Mouse (Mus musculus) cortical plate, adult 2 months (tissue): ENCODE measurements around the gene Sdc4.

Experiments
- CTCF ChIP-seq: fragments of 200-500 bp; IDR thresholded peaks from 2 replicates; pipeline ENCODE4 v1.5.1; 2011; ENCODE audit warnings: mild to moderate bottlenecking, control low read depth, low read length; ENCODE audit not compliant: insufficient read depth; ENCODE audit errors: extremely low read depth
- POLR2A ChIP-seq: fragments of 200-500 bp; IDR thresholded peaks from 2 replicates; pipeline ENCODE4 v1.6.1; 2011; ENCODE audit warnings: mild to moderate bottlenecking, low read length, control low read depth; ENCODE audit not compliant: insufficient read depth; ENCODE audit errors: extremely low read depth

GRCm38 (mm10) chr2:164444701-164445100, 1.0 kb upstream of the Sdc4 start:
- TF ChIP-seq POLR2A: no peak
- TF ChIP-seq CTCF: no peak
